Mouse (Mus musculus) heart, adult 2 months (tissue): ENCODE measurements around the gene Crebl2. TPM values are rescaled to one million over a fixed set of nuclear protein-coding genes. Genes with fewer than 3 reads are reported as not detected.

Experiments used
- DNase-seq, 2 experiments: peaks; one replicate each; pipeline ENCODE4 v3.0.0; 2021
- H3K27ac ChIP-seq: fragments of 200-600 bp; 2 replicates; pipeline ENCODE4 v1.8.1; 2022
- H3K27me3 ChIP-seq: fragments of 200-500 bp; 2 replicates; pipeline ENCODE4 v1.6.1; 2012; ENCODE audit warnings: mild to moderate bottlenecking, low read length, inconsistent platforms, mixed read lengths; ENCODE audit not compliant: control insufficient read depth, insufficient read depth
- H3K36me3 ChIP-seq: fragments of 200-500 bp; 2 replicates; pipeline ENCODE4 v1.6.1; 2012; ENCODE audit warnings: low read length, inconsistent platforms; ENCODE audit not compliant: control insufficient read depth, insufficient read depth
- H3K4me1 ChIP-seq: fragments of 200-500 bp; 2 replicates; pipeline ENCODE4 v1.6.1; 2011; ENCODE audit warnings: low read length; ENCODE audit not compliant: control insufficient read depth, insufficient read depth
- H3K4me3 ChIP-seq: fragments of 200-600 bp; 2 replicates; pipeline ENCODE4 v1.8.1; 2022
- H3K79me2 ChIP-seq: fragments of 200-500 bp; replicated peaks from 2 replicates; pipeline ENCODE4 v1.6.1; 2012; ENCODE audit warnings: mild to moderate bottlenecking, inconsistent platforms, low read length, moderate library complexity, mixed read lengths; ENCODE audit not compliant: control insufficient read depth, insufficient read depth
- H3K9ac ChIP-seq: fragments of 200-500 bp; 2 replicates; pipeline ENCODE4 v1.6.1; 2012; ENCODE audit warnings: low read depth, mild to moderate bottlenecking, control low read depth, inconsistent platforms, low read length, mixed read lengths
- CTCF ChIP-seq: fragments of 200-600 bp; IDR thresholded peaks from 2 replicates; pipeline ENCODE4 v1.8.1; 2022; ENCODE audit warnings: antibody characterized with exemption, mild to moderate bottlenecking, moderate library complexity
- EP300 ChIP-seq: fragments of 200-500 bp; IDR thresholded peaks from 2 replicates; pipeline ENCODE4 v1.6.1; 2011; ENCODE audit warnings: low read depth, low read length, control low read depth; ENCODE audit not compliant: insufficient read depth
- POLR2A ChIP-seq: fragments of 200-500 bp; IDR thresholded peaks from 2 replicates; pipeline ENCODE4 v1.6.1; 2011; ENCODE audit warnings: mild to moderate bottlenecking, low read depth, low read length, control low read depth; ENCODE audit not compliant: insufficient read depth
- WGBS: fragments of 180-500 bp; shearing (Covaris S2); methylation state at CpG from one replicate; pipeline ENCODE4 v1.1.7; 2018; 5-methylcytosine and 5-hydroxymethylcytosine counted together
- intact Hi-C: fragments of 180-260 bp; cut with DNase I; formaldehyde crosslinking; loops from one replicate; pipeline ENCODE4 v1.15.1; 2025
- polyA plus RNA-seq: library from polyadenylated mRNA; depleted of rRNA; stranded (reverse); fragments of >200 nt; gene quantifications from 2 replicates; pipeline ENCODE4 v1.2.3, GENCODE M21; 2012; rRNA removed
- total RNA-seq, 2 experiments: library from RNA; stranded (reverse); gene quantifications; 2 replicates each; pipeline ENCODE4 v1.2.3; 2021

Crebl2 gene
- total and polyA plus RNA-seq, 3 experiments = 9.2 to 16.2 (median 12.2) TPM

DNA sequence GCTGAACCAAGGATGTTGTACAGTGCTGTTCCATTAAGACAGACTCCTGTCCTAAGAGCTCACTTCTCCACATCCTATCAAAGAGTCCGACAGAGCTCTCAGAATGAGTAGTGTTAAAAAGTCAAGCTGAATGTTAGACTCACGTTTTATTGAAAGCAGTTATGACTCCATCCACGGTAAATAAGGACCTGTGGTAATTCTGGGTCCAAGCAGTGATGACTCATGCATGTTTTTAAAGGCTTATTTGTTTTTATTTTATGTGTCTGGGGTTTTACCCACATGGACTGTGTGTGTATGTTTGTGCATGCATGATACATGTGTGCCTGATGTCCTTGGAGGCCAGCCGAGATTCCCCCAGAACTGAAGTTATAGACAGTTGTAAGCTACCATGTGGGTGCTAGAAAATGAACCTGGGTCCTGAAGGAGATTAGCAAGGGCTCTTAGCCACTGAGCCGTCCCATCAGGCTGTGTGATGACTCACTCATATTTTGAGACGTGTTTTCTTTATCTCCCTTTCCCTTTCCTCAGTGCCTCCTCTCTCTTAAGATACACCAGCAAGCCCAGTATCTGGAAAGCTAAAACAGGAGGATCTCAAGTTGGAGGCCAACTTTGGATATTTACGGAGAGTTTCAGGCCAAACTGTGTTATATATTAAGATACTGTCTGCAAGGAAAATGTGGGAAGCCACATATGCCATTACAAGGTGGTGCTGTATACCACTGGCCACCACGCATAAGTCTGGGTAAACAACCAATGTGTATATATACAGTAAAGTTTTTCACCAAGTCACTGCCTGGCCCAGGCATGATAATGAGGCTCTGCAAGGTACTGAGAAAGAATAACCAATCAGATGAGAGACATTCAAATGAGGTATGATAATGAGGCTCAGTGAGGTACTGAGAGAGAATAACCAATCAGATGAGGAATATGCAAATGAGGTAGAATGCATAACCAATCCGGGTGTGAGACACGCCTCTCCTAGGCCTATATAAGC, 74.2 kb downstream of the Crebl2 start:
- TF ChIP-seq EP300 (no peak), POLR2A (no peak), CTCF (no peak)
- no peaks in the 10 kb centered on the region for H3K27me3 ChIP-seq
- no peak overlapping the region for H3K27ac ChIP-seq
- no peaks in the 10 kb centered on the region for H3K79me2 ChIP-seq
- no peak overlapping the region for H3K9ac ChIP-seq
- intact Hi-C loops = no loop called here
- no peaks in the 10 kb centered on the region for H3K36me3 ChIP-seq
- WGBS = 76% methylated on average over 10 of the region's 10 CpGs
- H3K4me3 ChIP-seq = no peak overlapping the region
- no peak for DNase-seq
- no peaks in the 10 kb centered on the region for H3K4me1 ChIP-seq

DNA sequence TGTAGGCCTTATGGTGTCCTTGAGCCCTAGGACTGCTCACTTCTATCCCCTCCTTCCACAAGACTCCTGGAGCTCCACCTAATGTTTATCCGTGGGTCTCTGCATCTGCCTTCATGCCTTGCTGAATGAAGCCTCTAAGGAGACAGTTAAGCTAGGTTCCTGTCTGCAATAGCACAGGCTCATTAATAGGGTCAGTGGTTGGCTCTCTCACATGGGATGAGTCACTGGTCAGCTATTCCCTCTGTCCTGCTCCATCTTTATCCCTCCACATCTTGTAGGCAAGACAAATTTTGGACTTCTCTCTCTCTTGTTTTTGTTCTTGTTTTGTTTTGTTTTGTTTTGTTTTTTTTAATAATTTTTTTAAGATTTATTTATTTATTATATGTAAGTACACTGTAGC, 75.9 kb downstream of the Crebl2 start:
- Histone ChIP-seq H3K4me3 (no peak overlapping the region), H3K4me1 (no peaks in the 10 kb centered on the region), H3K27me3 (no peaks in the 10 kb centered on the region), H3K36me3 (no peaks in the 10 kb centered on the region), H3K27ac (no peak overlapping the region), H3K9ac (no peak overlapping the region), H3K79me2 (no peaks in the 10 kb centered on the region)
- WGBS = 66% methylated on average over 1 of the region's 1 CpGs
- no peak for DNase-seq
- TF ChIP-seq POLR2A (no peak), EP300 (no peak), CTCF (no peak)
- intact Hi-C loops = no loop called here

Other genes with a start within 250 kb of the Crebl2 start
- 1 to 10 TPM; 4.3 to 5.5 TPM for gene Mansc1, start 197.7 kb upstream of the Crebl2 start, total RNA-seq
- gene Mansc1, start 197.7 kb upstream of the Crebl2 start, polyA plus RNA-seq = 4.5 and 5.6 TPM in 2 replicates
- 10 to 100 TPM in 1 of 2 experiments, 1 to 10 TPM in 1; 9.9 to 11.5 TPM for gene Borcs5, start 190.6 kb upstream of the Crebl2 start, total RNA-seq
- 10.5 and 13.0 TPM in 2 replicates for gene Borcs5, start 190.6 kb upstream of the Crebl2 start, polyA plus RNA-seq
- 10 to 100 TPM; 20.9 to 23.8 TPM for gene Dusp16, start 37.5 kb upstream of the Crebl2 start, total RNA-seq
- 8.2 and 18.7 TPM in 2 replicates for gene Dusp16, start 37.5 kb upstream of the Crebl2 start, polyA plus RNA-seq
- 1 to 10 TPM; 3.2 to 4.8 TPM for gene Gpr19, start 68.4 kb downstream of the Crebl2 start, total RNA-seq
- 4.4 and 6.1 TPM in 2 replicates for gene Gpr19, start 68.4 kb downstream of the Crebl2 start, polyA plus RNA-seq
- 10 to 100 TPM; 35.9 to 42.0 TPM for gene Cdkn1b, start 90.2 kb downstream of the Crebl2 start, total RNA-seq
- 14.6 and 15.0 TPM in 2 replicates for gene Cdkn1b, start 90.2 kb downstream of the Crebl2 start, polyA plus RNA-seq
- gene Apold1, start 151.6 kb downstream of the Crebl2 start, total RNA-seq = 1 to 10 TPM; 6.9 to 9.3 TPM
- 3.6 and 4.4 TPM in 2 replicates for gene Apold1, start 151.6 kb downstream of the Crebl2 start, polyA plus RNA-seq
- 10 to 100 TPM; 38.1 to 40.3 TPM for gene Ddx47, start 181.5 kb downstream of the Crebl2 start, total RNA-seq
- 32.2 and 53.1 TPM in 2 replicates for gene Ddx47, start 181.5 kb downstream of the Crebl2 start, polyA plus RNA-seq
- gene Gprc5a, start 235.5 kb downstream of the Crebl2 start, total RNA-seq = 1 to 10 TPM; 1.2 to 2.9 TPM
- gene Gprc5a, start 235.5 kb downstream of the Crebl2 start, polyA plus RNA-seq = 1.4 and 3.4 TPM in 2 replicates